Mouse (Mus musculus) frontal cortex, postnatal 14 days (tissue): ENCODE measurements at regions not wholly inside any gene's neighbourhood (a gene's known extent, or its start where the extent isn't known, plus 50 kb on each side); places are given as distances from the start of the nearest gene placed in this dataset.

Experiments used
- DNase-seq, 2 experiments: peaks; one replicate each; pipeline ENCODE4 v3.0.0; 2022; ENCODE audit warnings: low spot score in 2 of 2

DNA sequence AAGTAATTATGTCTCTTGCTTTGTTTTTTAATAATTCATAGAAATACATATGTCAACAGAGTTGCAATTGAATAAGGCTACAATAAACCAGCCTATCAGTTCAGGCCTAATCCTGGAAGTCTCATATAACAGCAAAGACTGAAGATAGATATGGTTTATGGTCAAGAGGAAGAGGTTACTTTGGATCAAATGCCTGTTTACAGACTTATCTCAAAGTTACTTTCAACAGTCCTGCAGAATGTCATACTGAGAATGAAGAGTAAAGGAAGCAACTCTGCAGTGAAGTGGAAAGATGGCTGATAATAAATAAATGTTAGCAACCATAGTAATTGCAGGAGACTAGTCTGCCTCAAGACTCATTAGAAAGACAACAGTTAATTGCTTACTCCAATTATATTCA is 684.8 kb upstream of the Vstm2a start:
- no peak for DNase-seq

DNA sequence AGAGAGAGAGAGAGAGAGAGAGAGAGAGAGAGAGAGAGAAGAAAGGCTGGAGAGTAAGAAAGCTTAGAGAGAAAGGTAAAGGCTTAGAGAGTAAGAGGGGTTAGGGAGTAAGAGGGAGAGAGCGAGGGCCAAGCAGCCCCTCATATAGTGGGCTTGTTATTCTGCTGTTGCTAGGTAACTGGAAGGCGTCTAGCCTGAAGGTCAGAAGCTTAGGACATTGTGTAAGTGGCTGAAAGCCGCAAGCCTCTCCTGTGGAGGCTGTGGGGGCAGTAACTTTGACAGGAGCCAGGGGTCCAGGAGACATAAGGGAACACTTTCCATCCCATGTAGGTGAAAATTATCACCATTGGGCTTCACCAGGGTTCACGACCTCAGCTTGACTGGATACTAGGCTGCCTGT is 637.6 kb upstream of the Vstm2a start:
- no peak for DNase-seq

DNA sequence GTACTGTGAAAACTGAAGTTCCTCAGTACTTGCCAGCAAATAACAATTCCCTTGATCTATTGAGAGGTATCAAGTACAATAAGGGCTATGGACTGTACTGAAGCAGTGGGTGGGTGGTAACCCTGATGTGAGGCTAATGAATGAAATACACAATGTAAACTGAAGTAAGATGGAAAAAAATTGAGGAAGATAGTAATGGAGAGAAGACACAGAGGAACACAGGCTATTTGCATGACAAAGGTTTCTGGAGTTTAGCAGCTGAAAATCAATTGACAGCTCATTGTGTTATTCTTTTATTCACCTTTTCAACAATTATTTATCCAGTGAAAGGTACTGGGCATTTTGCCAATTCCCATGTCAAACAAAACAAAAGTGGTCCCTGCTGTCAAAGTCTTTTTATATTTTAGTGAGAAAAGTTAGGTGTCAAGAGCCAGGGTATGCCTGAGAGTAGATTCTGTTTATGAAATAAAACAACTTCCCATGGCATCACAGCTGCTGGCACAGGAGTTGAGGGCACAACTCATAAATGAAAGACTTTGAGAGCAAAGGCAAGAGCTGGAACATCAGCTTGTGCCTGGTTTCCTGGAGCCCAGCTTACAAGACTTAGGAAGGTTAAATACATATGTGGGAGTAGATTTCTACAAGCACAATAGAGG is 608.4 kb upstream of the Vstm2a start:
- DNase-seq = no peak

DNA sequence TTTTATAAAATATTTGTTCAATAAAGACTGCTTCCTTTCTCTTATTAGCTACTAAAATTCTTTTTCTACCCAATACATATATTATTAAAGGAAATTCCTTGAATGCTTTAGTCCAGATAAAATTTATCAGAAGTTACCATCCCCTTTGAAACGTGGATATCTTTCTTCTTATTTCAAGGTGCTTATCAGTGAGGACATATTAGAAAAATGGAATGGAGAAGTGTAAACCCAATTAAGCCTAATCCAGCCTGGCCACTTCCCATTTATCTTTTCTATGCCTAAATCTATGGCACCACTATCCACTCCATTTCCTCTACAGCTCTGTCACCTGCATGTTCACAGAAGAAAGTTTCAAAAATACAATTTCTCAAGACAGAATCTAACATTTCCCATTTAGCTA is 568.5 kb upstream of the Vstm2a start:
- no peak for DNase-seq

DNA sequence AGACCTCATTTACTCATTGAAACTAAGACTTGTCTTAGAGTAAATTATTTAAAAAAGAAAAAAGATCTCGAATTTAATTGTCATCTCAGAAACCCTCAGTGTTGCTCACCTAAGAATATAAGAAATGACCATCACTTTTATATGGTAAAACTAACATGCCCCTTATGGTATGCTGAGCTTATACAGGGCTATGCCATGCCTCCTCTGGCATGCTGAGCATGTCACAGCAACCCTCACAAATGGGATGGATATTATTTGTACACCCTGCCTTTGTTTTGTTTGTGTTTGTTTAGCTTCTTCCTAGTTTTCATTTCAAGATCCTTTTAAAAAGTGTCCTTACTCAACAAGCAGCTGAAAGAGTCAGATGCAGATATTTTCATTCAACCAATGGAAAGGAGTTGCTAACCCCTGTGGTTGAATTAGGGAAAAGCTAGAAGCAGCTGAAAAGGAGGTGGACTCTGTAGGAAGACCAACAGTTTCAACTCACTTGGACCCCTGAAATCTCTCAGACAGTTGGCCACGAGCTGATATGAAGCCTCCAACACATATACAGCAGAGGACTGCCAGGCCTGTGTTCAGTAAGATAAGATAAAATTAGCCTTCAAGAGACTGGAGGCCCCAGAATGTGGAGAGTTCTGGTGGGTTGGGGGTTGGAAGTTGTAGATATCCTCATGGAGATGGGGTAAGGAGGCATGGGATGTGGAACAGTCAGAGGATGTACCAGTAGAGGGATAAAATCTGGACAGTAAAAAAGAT is 559.3 kb upstream of the Vstm2a start:
- DNase-seq = no peak

DNA sequence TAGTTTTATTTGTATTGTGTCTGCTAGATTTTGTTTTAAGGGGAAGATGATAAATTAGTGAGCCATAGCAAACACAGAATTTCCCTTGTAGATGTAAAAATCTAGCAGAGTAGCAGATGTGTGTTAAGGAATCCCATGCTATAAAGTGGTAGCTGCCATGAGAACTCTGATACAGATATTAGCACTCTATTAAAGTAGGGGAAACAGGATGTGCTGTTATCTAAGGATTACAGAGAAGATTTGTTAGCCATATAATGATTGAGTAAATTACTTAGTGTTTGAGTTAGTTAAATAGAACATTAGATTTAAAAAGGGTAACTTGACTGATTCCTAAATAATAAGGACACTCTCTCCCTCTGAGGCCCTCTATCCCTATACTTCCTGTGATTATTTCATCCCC is 541.5 kb upstream of the Vstm2a start:
- DNase-seq = no peak

DNA sequence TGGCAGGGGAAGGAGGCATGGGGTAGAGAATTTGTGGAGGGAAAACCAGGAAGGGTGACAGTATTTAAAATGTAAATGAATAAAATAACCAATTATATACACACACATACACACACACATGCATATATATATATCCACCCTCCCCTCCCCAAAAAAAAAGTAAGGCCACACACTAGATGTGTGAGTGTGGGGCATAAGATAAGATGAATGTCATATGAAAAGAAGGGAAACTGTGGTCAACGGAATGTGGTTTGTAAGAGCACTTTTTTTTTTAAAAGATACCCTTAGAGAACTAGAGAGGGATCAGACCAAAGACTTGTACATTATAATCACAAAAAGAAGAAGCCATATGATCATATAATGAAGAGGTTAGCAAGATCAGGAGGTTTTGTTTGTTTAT is 540.0 kb upstream of the Vstm2a start:
- DNase-seq = no peak

DNA sequence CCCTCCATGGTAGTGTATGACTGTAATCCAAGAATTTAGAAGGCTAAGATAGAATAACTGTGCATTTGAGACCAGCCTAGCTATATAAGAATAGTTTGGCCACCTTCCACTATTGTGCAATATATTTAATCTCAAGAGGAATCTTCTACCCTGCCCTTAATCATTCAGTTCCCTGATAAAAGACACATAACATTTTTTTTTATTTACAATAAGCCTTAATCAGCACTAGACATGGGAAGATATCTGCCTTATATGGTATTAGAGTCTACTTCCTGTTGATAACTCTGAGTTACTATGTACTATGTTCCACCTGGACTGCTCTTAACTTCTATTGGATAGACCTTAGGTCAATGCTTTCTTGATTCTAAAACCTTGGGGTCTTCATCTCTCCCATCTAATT is 519.9 kb upstream of the Vstm2a start:
- no peak for DNase-seq

DNA sequence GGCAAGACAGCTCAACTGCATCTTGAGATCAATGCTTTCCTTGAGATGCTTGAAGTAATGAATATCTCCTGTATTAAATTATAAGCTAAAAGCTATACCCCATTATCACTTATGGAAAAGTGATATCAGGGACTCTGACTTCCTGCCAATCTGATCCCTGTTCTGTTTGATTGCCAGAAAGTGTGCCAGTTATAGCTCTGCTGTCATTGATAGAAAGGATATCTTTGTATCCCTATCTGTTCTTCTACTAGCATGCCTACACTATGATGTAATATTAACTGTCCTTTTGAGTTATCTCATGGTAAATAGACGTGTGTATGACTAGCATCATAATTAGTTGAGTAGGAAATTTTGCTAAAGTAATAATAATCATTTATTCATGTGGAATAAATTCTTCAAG is 501.5 kb upstream of the Vstm2a start:
- no peak for DNase-seq

DNA sequence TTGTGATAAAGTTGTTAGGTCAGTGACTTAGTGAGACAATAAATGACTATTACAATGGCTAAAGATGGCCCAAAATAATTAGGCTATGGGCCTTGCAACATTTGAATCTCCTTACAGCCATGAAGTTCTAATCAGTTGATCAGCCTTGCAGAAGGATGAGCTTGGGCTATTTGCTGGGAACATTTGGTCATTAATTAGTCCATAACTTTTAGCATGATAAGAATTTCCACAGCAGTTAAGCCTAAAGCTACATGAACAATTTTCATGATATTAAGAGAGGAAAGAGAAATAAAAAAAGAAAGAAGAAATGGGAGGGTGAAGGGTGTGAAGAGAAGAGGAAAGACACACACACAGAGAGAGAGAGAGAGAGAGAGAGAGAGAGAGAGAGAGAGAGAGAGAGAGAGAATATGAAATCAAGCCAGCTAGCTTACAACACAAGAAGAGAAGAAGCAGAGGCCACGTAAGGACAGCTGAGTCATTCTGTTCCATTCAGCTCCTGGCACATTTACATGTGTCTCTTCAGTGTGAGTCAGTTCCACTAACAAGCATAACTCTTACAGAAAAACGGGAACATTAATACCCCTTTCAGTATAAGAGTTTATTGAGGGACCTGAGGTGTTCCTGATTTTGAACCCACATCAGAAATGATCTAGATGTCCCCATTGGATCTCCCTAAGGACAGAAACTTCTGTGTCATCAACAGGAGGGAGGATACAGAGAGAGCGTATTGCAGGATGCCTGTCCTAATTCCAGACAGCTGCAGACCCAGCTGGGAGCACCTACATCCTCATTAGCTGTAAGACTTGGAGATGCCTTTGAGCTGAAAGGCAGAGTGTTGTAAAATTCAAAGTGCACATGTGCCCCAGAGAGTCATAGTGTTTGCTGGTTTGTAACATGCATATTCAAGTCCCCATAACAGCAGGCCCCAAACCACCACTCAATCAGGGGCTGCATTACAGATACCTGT is 487.6 kb upstream of the Vstm2a start:
- peak in 1 of 2 experiments; percentile 5 for DNase-seq
